Mouse (Mus musculus) hindbrain, postnatal 0 days (tissue): ENCODE data around the gene Tnnt2. TPM values are rescaled to one million over a fixed set of nuclear protein-coding genes. Genes with fewer than 3 reads are reported as not detected.

Experiments used
- ATAC-seq: fragments of 200-750 bp; cut with Nextera tagmentation; 2 replicates; pipeline ENCODE4 v1.8.0; 2017; ENCODE audit warnings: mild to moderate bottlenecking, moderate TSS enrichment, moderate library complexity
- DNase-seq: peaks from one replicate; pipeline ENCODE4 v3.0.0-alpha.2; 2015; ENCODE audit warnings: low spot score
- H3K27ac ChIP-seq: fragments of 300-500 bp; sonication (generic); 2 replicates; pipeline ENCODE4 v1.5.1; 2014; ENCODE audit warnings: mild to moderate bottlenecking
- H3K27me3 ChIP-seq: fragments of 300-500 bp; sonication (generic); 2 replicates; pipeline ENCODE4 v1.6.1; 2014; ENCODE audit warnings: low read length, mixed read lengths; ENCODE audit not compliant: insufficient read depth
- H3K36me3 ChIP-seq: fragments of 300-500 bp; sonication (generic); 2 replicates; pipeline ENCODE4 v1.6.1; 2014; ENCODE audit warnings: low read length, mixed read lengths; ENCODE audit not compliant: insufficient read depth
- H3K4me1 ChIP-seq: fragments of 300-500 bp; sonication (generic); 2 replicates; pipeline ENCODE4 v1.6.1; 2014; ENCODE audit warnings: antibody characterized with exemption, low read length, mixed read lengths; ENCODE audit not compliant: insufficient read depth
- H3K4me2 ChIP-seq: fragments of 300-500 bp; sonication (generic); 2 replicates; pipeline ENCODE4 v1.6.1; 2014; ENCODE audit warnings: low read depth, mild to moderate bottlenecking, low read length, moderate library complexity, mixed read lengths
- H3K4me3 ChIP-seq: fragments of 300-500 bp; sonication (generic); 2 replicates; pipeline ENCODE4 v1.5.1; 2014; ENCODE audit warnings: low read length
- H3K9ac ChIP-seq: fragments of 300-500 bp; sonication (generic); replicated peaks from 2 replicates; pipeline ENCODE4 v1.6.1; 2014; ENCODE audit warnings: mild to moderate bottlenecking, low read length, moderate library complexity, mixed read lengths
- H3K9me3 ChIP-seq: fragments of 300-500 bp; sonication (generic); 2 replicates; pipeline ENCODE4 v1.6.1; 2016; ENCODE audit warnings: low read length, mixed read lengths
- CTCF ChIP-seq: IDR thresholded peaks from 2 replicates; pipeline ENCODE4 v1.5.1; 2016; ENCODE audit warnings: antibody characterized with exemption, control low read depth, low read depth
- WGBS: fragments of 180-500 bp; shearing (Covaris S2); extraction: QIAGEN DNeasy Blood & Tissue Kit; methylation state at CpG from one replicate; pipeline ENCODE4 v1.1.7; 2014; 5-methylcytosine and 5-hydroxymethylcytosine counted together
- polyA plus RNA-seq: library from polyadenylated mRNA; unstranded; fragments of >200 nt; fragmentation: Nextera tagmentation; extraction: Ambion mirVana; gene quantifications from 2 replicates; pipeline ENCODE4 v1.2.1, GENCODE M21; 2015
- total RNA-seq: library from RNA; depleted of rRNA; stranded (reverse); fragments of >200 nt; gene quantifications from 2 replicates; pipeline ENCODE4 v1.2.3, GENCODE M21; 2014; rRNA removed

The Tnnt2 gene
- total and polyA plus RNA-seq, 2 experiments from 2014 or later, result 0.47 to 1.8 TPM

DNA sequence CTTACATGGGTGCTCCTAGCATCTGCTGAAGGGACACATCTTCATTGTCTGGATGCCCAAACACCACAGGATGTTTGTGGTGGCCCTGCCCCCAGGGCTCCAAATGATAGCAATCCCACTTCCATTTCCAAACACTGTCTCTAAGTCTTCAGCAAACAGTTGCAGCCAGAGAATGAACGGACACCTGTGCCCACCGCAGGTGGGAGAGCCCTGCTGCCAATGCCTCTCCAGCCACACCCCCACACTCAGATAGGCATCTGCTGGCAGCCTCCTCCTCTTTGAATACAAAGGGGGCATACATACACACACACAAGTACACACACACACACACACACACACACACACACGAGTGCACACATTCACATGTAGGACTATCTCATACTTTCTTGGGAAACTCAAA is 57.2 kb downstream of the Tnnt2 start:
- Histone ChIP-seq H3K27me3 (no peaks in the 10 kb centered on the region), H3K4me3 (no peak overlapping the region), H3K9ac (no peak overlapping the region), H3K4me1 (no peaks in the 10 kb centered on the region), H3K4me2 (no peak overlapping the region), H3K27ac (no peak overlapping the region), H3K9me3 (no peaks in the 10 kb centered on the region), H3K36me3 (no peaks in the 10 kb centered on the region)
- DNase-seq, result no peak
- TF ChIP-seq CTCF, result no peak
- no peak for ATAC-seq
- 83% methylated on average over 3 of the region's 3 CpGs for WGBS

DNA sequence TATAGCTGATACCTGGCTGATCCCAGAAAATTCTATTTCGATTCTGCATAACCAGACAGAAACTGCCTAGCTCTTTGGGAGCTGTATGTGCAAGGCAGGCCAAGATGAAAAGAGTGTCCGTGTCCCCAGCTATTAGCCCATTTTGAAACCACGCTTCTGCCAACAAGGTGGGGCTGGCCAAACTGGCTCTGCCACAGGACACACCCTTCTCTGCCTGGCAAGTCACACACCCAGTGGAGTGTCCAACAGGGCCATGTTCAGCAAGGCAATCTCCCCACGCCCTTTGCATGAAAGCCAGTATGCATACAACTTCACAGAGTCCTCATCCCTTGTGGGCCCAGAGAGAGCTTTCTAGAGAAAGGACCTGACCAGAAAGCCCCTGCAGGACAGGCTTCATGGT is 59.2 kb downstream of the Tnnt2 start:
- WGBS, result 84% methylated on average over 4 of the region's 4 CpGs
- no peak for TF ChIP-seq CTCF
- Histone ChIP-seq H3K27ac (no peak overlapping the region), H3K36me3 (no peaks in the 10 kb centered on the region), H3K27me3 (no peaks in the 10 kb centered on the region), H3K4me2 (no peak overlapping the region), H3K4me1 (no peaks in the 10 kb centered on the region), H3K9ac (no peak overlapping the region), H3K4me3 (no peak overlapping the region), H3K9me3 (no peaks in the 10 kb centered on the region)
- DNase-seq, result no peak
- ATAC-seq, result no peak

DNA sequence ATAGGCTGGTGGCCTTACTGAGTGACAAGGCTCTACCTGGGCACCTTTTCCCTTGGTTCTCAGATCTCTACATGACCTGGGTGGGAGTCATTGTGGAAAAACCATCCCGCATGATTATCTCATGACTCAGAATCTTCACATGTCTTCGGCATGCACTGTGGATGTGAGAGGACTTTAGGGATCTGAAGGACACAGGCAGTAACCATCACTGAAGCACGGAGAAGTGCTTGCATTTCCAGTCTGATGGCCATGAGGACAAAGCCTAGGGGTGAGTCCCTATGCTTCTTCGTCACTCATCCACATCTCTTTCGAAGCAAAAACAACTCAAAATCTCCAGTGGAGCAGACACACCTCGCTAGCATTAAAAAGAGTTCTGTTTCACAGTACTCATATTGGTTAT is 63.1 kb downstream of the Tnnt2 start:
- H3K27me3 ChIP-seq, result no peaks in the 10 kb centered on the region
- H3K4me1 ChIP-seq, result no peaks in the 10 kb centered on the region
- H3K9ac ChIP-seq, result no peak overlapping the region
- TF ChIP-seq CTCF, result no peak
- no peak overlapping the region for H3K4me2 ChIP-seq
- no peaks in the 10 kb centered on the region for H3K36me3 ChIP-seq
- DNase-seq (no peak), ATAC-seq (no peak)
- no peak overlapping the region for H3K27ac ChIP-seq
- H3K4me3 ChIP-seq, result no peak overlapping the region
- no peaks in the 10 kb centered on the region for H3K9me3 ChIP-seq
- 88% methylated on average over 6 of the region's 6 CpGs for WGBS

DNA sequence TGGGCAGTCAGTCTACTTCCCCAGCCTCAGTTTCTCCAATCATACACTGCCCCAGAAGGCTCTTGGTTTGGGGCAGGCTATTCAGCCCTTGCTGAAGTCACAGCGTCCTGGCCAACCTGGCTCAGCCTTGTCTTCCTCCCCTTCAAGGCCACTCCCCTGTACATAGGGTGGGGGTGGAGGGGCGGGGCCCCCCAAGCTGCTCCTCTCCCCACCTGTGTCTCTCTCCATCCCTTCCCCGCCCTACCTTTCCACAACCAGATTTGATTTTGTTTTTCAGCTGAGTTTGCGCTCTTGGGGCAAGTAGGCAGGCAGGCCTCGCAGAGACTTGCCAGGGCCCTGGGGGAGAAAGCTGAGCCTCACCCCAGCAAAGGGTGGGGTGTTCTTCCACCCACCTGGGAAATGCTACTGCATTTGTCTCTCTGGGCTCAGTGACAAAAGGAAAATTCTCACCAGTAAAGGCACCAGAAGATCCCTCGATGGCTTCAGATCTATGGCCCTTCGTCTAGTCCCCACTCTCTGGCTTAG is 63.9 kb downstream of the Tnnt2 start:
- Histone ChIP-seq H3K9ac (no peak overlapping the region), H3K27ac (no peak overlapping the region), H3K4me1 (no peaks in the 10 kb centered on the region), H3K27me3 (no peaks in the 10 kb centered on the region), H3K9me3 (no peaks in the 10 kb centered on the region), H3K36me3 (no peaks in the 10 kb centered on the region), H3K4me3 (no peak overlapping the region), H3K4me2 (no peak overlapping the region)
- ATAC-seq (no peak), DNase-seq (no peak)
- no peak for TF ChIP-seq CTCF
- WGBS, result 74% methylated on average over 7 of the region's 7 CpGs

Other genes with a start within 250 kb of the Tnnt2 start
- 90.0 and 106 TPM in 2 replicates for gene Nav1, start 229.1 kb upstream of the Tnnt2 start, total RNA-seq
- 38.6 and 39.9 TPM in 2 replicates for gene Nav1, start 229.1 kb upstream of the Tnnt2 start, polyA plus RNA-seq
- 93.1 and 95.2 TPM in 2 replicates for gene Csrp1, start 116.3 kb upstream of the Tnnt2 start, total RNA-seq
- gene Csrp1, start 116.3 kb upstream of the Tnnt2 start, polyA plus RNA-seq, result 33.0 and 35.2 TPM in 2 replicates
- gene Phlda3, start 70.2 kb upstream of the Tnnt2 start, total RNA-seq, result 66.4 and 82.3 TPM in 2 replicates
- gene Phlda3, start 70.2 kb upstream of the Tnnt2 start, polyA plus RNA-seq, result 51.1 and 51.5 TPM in 2 replicates
- 1.3 and 2.4 TPM in 2 replicates for gene Tnni1, start 56.9 kb upstream of the Tnnt2 start, total RNA-seq
- 1.0 and 1.1 TPM in 2 replicates for gene Tnni1, start 56.9 kb upstream of the Tnnt2 start, polyA plus RNA-seq
- 0.21 TPM in 1 of 2 replicates, not detected in the other for gene Lad1, start 17.8 kb upstream of the Tnnt2 start, total RNA-seq
- gene Lad1, start 17.8 kb upstream of the Tnnt2 start, polyA plus RNA-seq, result 0.39 and 0.40 TPM in 2 replicates
- 0.25 and 0.58 TPM in 2 replicates for gene Pkp1, start 82.9 kb downstream of the Tnnt2 start, total RNA-seq
- gene Pkp1, start 82.9 kb downstream of the Tnnt2 start, polyA plus RNA-seq, result 0.09 and 0.14 TPM in 2 replicates
- gene Igfn1, start 170.0 kb downstream of the Tnnt2 start, total RNA-seq, result 0.11 TPM in 1 of 2 replicates, not detected in the other
- gene Igfn1, start 170.0 kb downstream of the Tnnt2 start, polyA plus RNA-seq, result 0.04 and 0.05 TPM in 2 replicates
- gene Tmem9, start 171.8 kb downstream of the Tnnt2 start, total RNA-seq, result 152 and 166 TPM in 2 replicates
- gene Tmem9, start 171.8 kb downstream of the Tnnt2 start, polyA plus RNA-seq, result 195 and 196 TPM in 2 replicates
- not detected in 2 replicates for gene Ascl5, start 214.4 kb downstream of the Tnnt2 start, total RNA-seq
- 0.38 and 0.47 TPM in 2 replicates for gene Ascl5, start 214.4 kb downstream of the Tnnt2 start, polyA plus RNA-seq
- 1.9 and 4.1 TPM in 2 replicates for gene Cacna1s, start 216.4 kb downstream of the Tnnt2 start, total RNA-seq
- 0.53 and 0.69 TPM in 2 replicates for gene Cacna1s, start 216.4 kb downstream of the Tnnt2 start, polyA plus RNA-seq